Mouse (Mus musculus): ENCODE data around the gene Lrrc63.

DNA sequence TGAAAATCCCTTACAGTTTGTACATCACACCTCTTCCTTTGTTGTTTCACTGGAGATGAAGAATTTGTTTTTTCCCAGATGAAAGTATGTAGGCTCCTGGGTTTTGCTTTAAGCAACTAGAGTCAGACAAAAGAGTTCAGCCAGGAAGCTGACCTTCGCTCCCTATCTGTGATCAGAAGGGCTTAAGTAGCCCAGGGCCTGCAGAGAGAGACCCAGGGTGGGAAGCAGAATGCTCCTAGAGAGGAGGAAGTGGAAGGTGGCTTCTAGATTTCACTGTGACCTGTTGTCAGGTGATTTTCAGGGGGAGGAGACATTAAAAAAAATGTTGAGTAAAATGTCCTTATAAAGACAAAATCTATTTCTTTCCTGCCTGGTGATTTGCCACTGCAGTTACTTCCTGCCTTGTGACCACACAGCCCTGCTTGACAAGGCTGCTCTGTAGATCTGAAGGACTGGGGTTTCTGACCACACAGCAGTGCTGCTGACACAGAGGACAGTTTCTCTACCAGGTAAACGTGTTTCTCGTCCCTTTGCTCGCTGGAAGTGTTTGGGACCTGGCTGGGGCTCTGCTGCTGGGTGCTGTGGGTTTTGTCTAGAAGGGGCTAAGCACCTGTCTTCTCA lies 45.9 kb upstream of the Lrrc63 start:
- TF ChIP-seq CTCF (IDR thresholded peaks at IDR 0.05; ENCODE audit: low read depth): no peak
- no peak for TF ChIP-seq EP300 (IDR thresholded peaks at IDR 0.05; ENCODE audit: low read depth)
